Mouse (Mus musculus) midbrain, embryonic 13.5 days (tissue): ENCODE measurements around the gene Galnt16. TPM values are rescaled to one million over a fixed set of nuclear protein-coding genes. Genes with fewer than 3 reads are reported as not detected.

Experiments
- ATAC-seq: fragments of 200-750 bp; cut with Nextera tagmentation; 2 replicates; pipeline ENCODE4 v1.8.0; 2017; ENCODE audit warnings: mild to moderate bottlenecking, moderate TSS enrichment, moderate library complexity
- H3K27ac ChIP-seq: fragments of 300-500 bp; sonication (generic); 2 replicates; pipeline ENCODE4 v1.5.1; 2015; ENCODE audit warnings: inconsistent platforms, mild to moderate bottlenecking, moderate library complexity
- H3K27me3 ChIP-seq: fragments of 300-500 bp; sonication (generic); 2 replicates; pipeline ENCODE4 v1.6.1; 2015; ENCODE audit warnings: mild to moderate bottlenecking, inconsistent platforms
- H3K36me3 ChIP-seq: fragments of 300-500 bp; sonication (generic); 2 replicates; pipeline ENCODE4 v1.6.1; 2015; ENCODE audit warnings: mild to moderate bottlenecking, inconsistent platforms
- H3K4me1 ChIP-seq: fragments of 300-500 bp; sonication (generic); replicated peaks from 2 replicates; pipeline ENCODE4 v1.6.1; 2015; ENCODE audit warnings: inconsistent platforms
- H3K4me2 ChIP-seq: fragments of 300-500 bp; sonication (generic); replicated peaks from 2 replicates; pipeline ENCODE4 v1.6.1; 2015; ENCODE audit warnings: moderate library complexity, mild to moderate bottlenecking, inconsistent platforms
- H3K4me3 ChIP-seq: fragments of 300-500 bp; sonication (generic); replicated peaks from 2 replicates; pipeline ENCODE4 v1.5.1; 2015; ENCODE audit warnings: mild to moderate bottlenecking, inconsistent platforms
- H3K9ac ChIP-seq: fragments of 300-500 bp; sonication (generic); replicated peaks from 2 replicates; pipeline ENCODE4 v1.6.1; 2015; ENCODE audit warnings: mild to moderate bottlenecking, inconsistent platforms
- H3K9me3 ChIP-seq: fragments of 300-500 bp; sonication (generic); 2 replicates; pipeline ENCODE4 v1.6.1; 2016; ENCODE audit warnings: mild to moderate bottlenecking, inconsistent platforms
- WGBS: fragments of 180-500 bp; shearing (Covaris S2); methylation state at CpG from one replicate; pipeline ENCODE4 v1.1.7; 2015; 5-methylcytosine and 5-hydroxymethylcytosine counted together
- polyA plus RNA-seq: library from polyadenylated mRNA; unstranded; fragments of >200 nt; fragmentation: Nextera tagmentation; extraction: Ambion mirVana; gene quantifications from 2 replicates; pipeline ENCODE4 v1.2.1, GENCODE M21; 2015

Gene Galnt16
- polyA plus RNA-seq, 1 experiment from 2014 or later, result 34.7 TPM

- H3K9me3 ChIP-seq, result no peaks in the 10 kb centered on the region
- H3K27me3 ChIP-seq, result no peaks in the 10 kb centered on the region
- WGBS, result 74% methylated on average over 2 of the region's 2 CpGs
- H3K27ac ChIP-seq, result no peak overlapping the region
- no peak overlapping the region for H3K9ac ChIP-seq
- no peak overlapping the region for H3K4me2 ChIP-seq
- no peaks in the 10 kb centered on the region for H3K36me3 ChIP-seq
- no peak for ATAC-seq
- peaks cover 6% of the 10 kb centered on the region for H3K4me1 ChIP-seq
- no peak overlapping the region for H3K4me3 ChIP-seq
Measured at GRCm38 (mm10) chr12:80533876-80534275, 15.8 kb downstream of the Galnt16 start.

GRCm38 (mm10) chr12:80537313-80537712, 19.2 kb downstream of the Galnt16 start:
- Histone ChIP-seq H3K9ac (no peak overlapping the region), H3K9me3 (no peaks in the 10 kb centered on the region), H3K4me1 (peaks cover 6% of the 10 kb centered on the region), H3K27me3 (no peaks in the 10 kb centered on the region), H3K4me2 (no peak overlapping the region), H3K4me3 (no peak overlapping the region), H3K36me3 (no peaks in the 10 kb centered on the region), H3K27ac (no peak overlapping the region)
- no peak for ATAC-seq
- WGBS, result 90% methylated on average over 2 of the region's 2 CpGs

- Histone ChIP-seq H3K27me3 (0 out of 2 replicates have a peak, but pooled peaks cover under 1% of the 10 kb centered on the region), H3K9me3 (no peaks in the 10 kb centered on the region), H3K4me3 (no peak overlapping the region), H3K4me2 (no peak overlapping the region), H3K9ac (no peak overlapping the region), H3K36me3 (no peaks in the 10 kb centered on the region), H3K4me1 (peaks cover 6% of the 10 kb centered on the region), H3K27ac (no peak overlapping the region)
- 69% methylated on average over 6 of the region's 6 CpGs for WGBS
- no peak for ATAC-seq
Measured at GRCm38 (mm10) chr12:80538311-80538710, 20.2 kb downstream of the Galnt16 start.

- Histone ChIP-seq H3K4me2 (peak overlapping the region; percentile 0; the same call in 1 of the 2 replicates), H3K9me3 (no peaks in the 10 kb centered on the region), H3K36me3 (no peaks in the 10 kb centered on the region), H3K9ac (no peak overlapping the region), H3K27me3 (0 out of 2 replicates have a peak, but pooled peaks cover 2% of the 10 kb centered on the region), H3K27ac (peak overlapping the region; percentile 49), H3K4me1 (peaks cover 22% of the 10 kb centered on the region), H3K4me3 (no peak overlapping the region)
- WGBS, result 3% methylated on average over 4 of the region's 4 CpGs
- peak; percentile 46 for ATAC-seq
Measured at GRCm38 (mm10) chr12:80545310-80545709, 27.2 kb downstream of the Galnt16 start.

GRCm38 (mm10) chr12:80549646-80550045, 31.6 kb downstream of the Galnt16 start:
- 65% methylated on average over 11 of the region's 11 CpGs for WGBS
- Histone ChIP-seq H3K27me3 (no peaks in the 10 kb centered on the region), H3K4me1 (peaks cover 24% of the 10 kb centered on the region), H3K4me2 (no peak overlapping the region), H3K9ac (no peak overlapping the region), H3K27ac (no peak overlapping the region), H3K9me3 (no peaks in the 10 kb centered on the region), H3K36me3 (no peaks in the 10 kb centered on the region), H3K4me3 (no peak overlapping the region)
- ATAC-seq, result no peak

- H3K9me3 ChIP-seq, result peaks cover 4% of the 10 kb centered on the region; the same call in 1 of the 2 replicates
- H3K4me2 ChIP-seq, result no peak overlapping the region
- ATAC-seq, result no peak
- no peaks in the 10 kb centered on the region for H3K36me3 ChIP-seq
- H3K4me1 ChIP-seq, result peaks cover 11% of the 10 kb centered on the region
- WGBS, result 0% methylated on average over 2 of the region's 3 CpGs
- H3K4me3 ChIP-seq, result no peak overlapping the region
- no peak overlapping the region for H3K9ac ChIP-seq
- H3K27me3 ChIP-seq, result no peaks in the 10 kb centered on the region
- H3K27ac ChIP-seq, result no peak overlapping the region
Measured at GRCm38 (mm10) chr12:80553157-80553556, 35.1 kb downstream of the Galnt16 start.

- no peak overlapping the region for H3K27ac ChIP-seq
- H3K27me3 ChIP-seq, result no peaks in the 10 kb centered on the region
- no peak overlapping the region for H3K4me2 ChIP-seq
- peaks cover 10% of the 10 kb centered on the region for H3K4me1 ChIP-seq
- no peaks in the 10 kb centered on the region for H3K36me3 ChIP-seq
- no peak overlapping the region for H3K9ac ChIP-seq
- H3K9me3 ChIP-seq, result peaks cover 4% of the 10 kb centered on the region; the same call in 1 of the 2 replicates
- H3K4me3 ChIP-seq, result no peak overlapping the region
- WGBS, result 83% methylated on average over 6 of the region's 6 CpGs
- ATAC-seq, result no peak
Measured at GRCm38 (mm10) chr12:80554312-80554711, 36.2 kb downstream of the Galnt16 start.

- peaks cover 27% of the 10 kb centered on the region for H3K4me1 ChIP-seq
- no peak overlapping the region for H3K4me3 ChIP-seq
- no peak for ATAC-seq
- H3K36me3 ChIP-seq, result no peaks in the 10 kb centered on the region
- H3K9ac ChIP-seq, result no peak overlapping the region
- H3K27ac ChIP-seq, result no peak overlapping the region
- no peaks in the 10 kb centered on the region for H3K27me3 ChIP-seq
- H3K4me2 ChIP-seq, result no peak overlapping the region
- H3K9me3 ChIP-seq, result no peaks in the 10 kb centered on the region
- 19% methylated on average over 2 of the region's 2 CpGs for WGBS
Measured at GRCm38 (mm10) chr12:80561904-80562303, 43.8 kb downstream of the Galnt16 start.

- peaks cover 36% of the 10 kb centered on the region for H3K4me1 ChIP-seq
- H3K9me3 ChIP-seq, result no peaks in the 10 kb centered on the region
- H3K4me2 ChIP-seq, result no peak overlapping the region
- ATAC-seq, result no peak
- 69% methylated on average over 5 of the region's 5 CpGs for WGBS
- H3K9ac ChIP-seq, result no peak overlapping the region
- no peak overlapping the region for H3K27ac ChIP-seq
- no peak overlapping the region for H3K4me3 ChIP-seq
- H3K36me3 ChIP-seq, result no peaks in the 10 kb centered on the region
- no peaks in the 10 kb centered on the region for H3K27me3 ChIP-seq
Measured at GRCm38 (mm10) chr12:80562793-80563192, 44.7 kb downstream of the Galnt16 start.

- Histone ChIP-seq H3K4me3 (no peak overlapping the region), H3K27ac (no peak overlapping the region), H3K4me2 (no peak overlapping the region), H3K9me3 (no peaks in the 10 kb centered on the region), H3K27me3 (no peaks in the 10 kb centered on the region), H3K36me3 (no peaks in the 10 kb centered on the region), H3K9ac (no peak overlapping the region), H3K4me1 (peaks cover 36% of the 10 kb centered on the region)
- 84% methylated on average over 6 of the region's 6 CpGs for WGBS
- no peak for ATAC-seq
Measured at GRCm38 (mm10) chr12:80564990-80565389, 46.9 kb downstream of the Galnt16 start.

GRCm38 (mm10) chr12:80565793-80566192, 47.7 kb downstream of the Galnt16 start:
- Histone ChIP-seq H3K27me3 (no peaks in the 10 kb centered on the region), H3K36me3 (no peaks in the 10 kb centered on the region), H3K4me3 (no peak overlapping the region), H3K9ac (no peak overlapping the region), H3K4me1 (peaks cover 36% of the 10 kb centered on the region), H3K27ac (no peak overlapping the region), H3K4me2 (no peak overlapping the region), H3K9me3 (no peaks in the 10 kb centered on the region)
- whole genome bisulfite sequencing, result 55% methylated on average over 2 of the region's 2 CpGs
- ATAC-seq, result no peak

GRCm38 (mm10) chr12:80566502-80566901, 48.4 kb downstream of the Galnt16 start:
- H3K9me3 ChIP-seq, result no peaks in the 10 kb centered on the region
- H3K27ac ChIP-seq, result no peak overlapping the region
- H3K27me3 ChIP-seq, result no peaks in the 10 kb centered on the region
- no peaks in the 10 kb centered on the region for H3K36me3 ChIP-seq
- H3K9ac ChIP-seq, result no peak overlapping the region
- no peak overlapping the region for H3K4me2 ChIP-seq
- H3K4me1 ChIP-seq, result peaks cover 36% of the 10 kb centered on the region
- no peak for ATAC-seq
- WGBS, result 51% methylated on average over 4 of the region's 4 CpGs
- H3K4me3 ChIP-seq, result no peak overlapping the region

GRCm38 (mm10) chr12:80567375-80567774, 49.3 kb downstream of the Galnt16 start:
- Histone ChIP-seq H3K27me3 (no peaks in the 10 kb centered on the region), H3K4me3 (no peak overlapping the region), H3K9me3 (no peaks in the 10 kb centered on the region), H3K27ac (peak overlapping the region; percentile 41), H3K9ac (no peak overlapping the region; the same call in 1 of the 2 replicates), H3K4me1 (peaks cover 36% of the 10 kb centered on the region), H3K4me2 (no peak overlapping the region), H3K36me3 (no peaks in the 10 kb centered on the region)
- ATAC-seq, result peak; percentile 53; the same call in 1 of the 2 replicates
- 31% methylated on average over 3 of the region's 3 CpGs for WGBS
